Mouse (Mus musculus): ENCODE measurements around the gene Mast2.

Gene Mast2

GRCm38 (mm10) chr4:116371676-116372075, 92.3 kb downstream of the Mast2 start:
- Histone ChIP-seq H3K27me3 (ENCODE audit: control insufficient read depth, insufficient read depth, low read length, poor library complexity, severe bottlenecking) (no peaks in the 10 kb centered on the region), H3K36me3 (ENCODE audit: control insufficient read depth, insufficient read depth, low read length, poor library complexity, severe bottlenecking) (no peaks in the 10 kb centered on the region; the same call in 1 of the 2 replicates)
- no peak for DNase-seq (ENCODE audit: low read depth, low spot score)

DNA sequence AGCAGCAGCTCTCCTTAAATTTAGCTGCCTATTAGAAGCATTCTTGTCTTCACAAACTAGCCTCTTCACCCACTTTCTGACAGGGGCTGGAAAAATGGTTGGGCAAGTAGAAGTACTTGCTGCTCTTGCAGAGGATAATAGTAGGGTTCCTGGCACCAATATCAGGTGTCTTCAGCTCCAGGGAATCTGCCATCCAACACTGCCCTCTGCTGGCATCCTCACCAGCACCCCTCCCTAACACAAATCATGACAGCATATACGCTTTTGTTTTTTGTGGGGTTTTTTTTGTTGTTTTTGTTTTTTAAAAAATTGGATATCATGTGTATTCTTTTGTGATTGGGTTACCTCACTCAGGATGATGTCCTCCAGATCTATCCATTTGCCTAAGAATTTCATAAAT, 105.9 kb downstream of the Mast2 start:
- DNase-seq (ENCODE audit: low read depth, low spot score) = peak; percentile 66
- H3K36me3 ChIP-seq (ENCODE audit: control insufficient read depth, insufficient read depth, low read length, poor library complexity, severe bottlenecking) = no peaks in the 10 kb centered on the region

DNA sequence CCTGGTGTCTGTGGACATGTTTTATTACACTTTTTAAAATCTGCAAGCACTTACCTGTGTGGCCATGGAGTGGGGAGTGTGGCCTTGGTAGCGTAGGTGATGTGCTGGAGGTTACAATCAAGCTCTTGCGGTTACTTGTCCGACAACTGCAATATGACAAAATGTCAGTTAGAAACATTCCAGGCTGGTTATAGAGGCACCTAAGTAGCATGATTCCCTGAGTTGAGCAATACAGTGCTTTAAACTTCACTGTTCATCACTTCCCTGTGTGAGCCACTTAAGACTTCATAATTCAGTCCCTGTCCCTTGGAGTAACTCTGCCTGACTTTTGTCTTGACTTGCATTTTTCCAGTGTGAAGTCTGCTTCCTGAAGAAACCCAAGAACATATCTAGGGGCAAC, 111.1 kb downstream of the Mast2 start:
- Histone ChIP-seq H3K36me3 (ENCODE audit: control insufficient read depth, insufficient read depth, low read length, poor library complexity, severe bottlenecking) (no peaks in the 10 kb centered on the region), H3K27me3 (ENCODE audit: control insufficient read depth, insufficient read depth, low read length, poor library complexity, severe bottlenecking) (no peaks in the 10 kb centered on the region)
- no peak for DNase-seq (ENCODE audit: low read depth, low spot score)

More for the DNA sequence above, 105.9 kb downstream of the Mast2 start:
- no peaks in the 10 kb centered on the region for H3K27me3 ChIP-seq (ENCODE audit: control insufficient read depth, insufficient read depth, low read length, poor library complexity, severe bottlenecking)

GRCm38 (mm10) chr4:116352496-116352895, 111.5 kb downstream of the Mast2 start:
- no peak for DNase-seq (ENCODE audit: low read depth, low spot score)
- H3K27me3 ChIP-seq (ENCODE audit: control insufficient read depth, insufficient read depth, low read length, poor library complexity, severe bottlenecking) = no peaks in the 10 kb centered on the region
- no peaks in the 10 kb centered on the region for H3K36me3 ChIP-seq (ENCODE audit: control insufficient read depth, insufficient read depth, low read length, poor library complexity, severe bottlenecking)

GRCm38 (mm10) chr4:116342119-116342518, 121.9 kb downstream of the Mast2 start:
- peak; percentile 65 for DNase-seq (ENCODE audit: low read depth, low spot score)
- no peaks in the 10 kb centered on the region for H3K27me3 ChIP-seq (ENCODE audit: control insufficient read depth, insufficient read depth, low read length, poor library complexity, severe bottlenecking)
- H3K36me3 ChIP-seq (ENCODE audit: control insufficient read depth, insufficient read depth, low read length, poor library complexity, severe bottlenecking) = no peaks in the 10 kb centered on the region

DNA sequence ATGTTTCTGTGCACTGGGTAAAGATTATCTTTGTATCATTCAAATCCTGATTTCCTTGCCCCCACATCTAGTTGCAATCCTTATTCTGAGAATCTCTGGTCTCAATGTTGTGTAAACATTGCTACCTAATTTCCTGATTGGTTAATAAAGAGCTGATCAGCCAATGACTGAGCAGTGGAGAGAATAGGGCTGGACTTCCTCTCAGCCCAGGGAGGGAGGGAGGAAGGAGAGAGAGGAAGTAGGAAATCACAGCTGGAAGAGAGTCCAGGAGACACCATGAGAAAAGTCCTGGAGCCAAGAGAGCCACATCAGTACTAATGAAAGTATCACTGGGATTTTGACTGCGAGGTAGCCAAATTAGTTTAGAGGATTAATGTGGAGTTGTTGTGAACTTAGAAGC, 127.7 kb downstream of the Mast2 start:
- H3K27me3 ChIP-seq (ENCODE audit: control insufficient read depth, insufficient read depth, low read length, poor library complexity, severe bottlenecking) = no peaks in the 10 kb centered on the region
- H3K36me3 ChIP-seq (ENCODE audit: control insufficient read depth, insufficient read depth, low read length, poor library complexity, severe bottlenecking) = no peaks in the 10 kb centered on the region
- no peak for DNase-seq (ENCODE audit: low read depth, low spot score)

DNA sequence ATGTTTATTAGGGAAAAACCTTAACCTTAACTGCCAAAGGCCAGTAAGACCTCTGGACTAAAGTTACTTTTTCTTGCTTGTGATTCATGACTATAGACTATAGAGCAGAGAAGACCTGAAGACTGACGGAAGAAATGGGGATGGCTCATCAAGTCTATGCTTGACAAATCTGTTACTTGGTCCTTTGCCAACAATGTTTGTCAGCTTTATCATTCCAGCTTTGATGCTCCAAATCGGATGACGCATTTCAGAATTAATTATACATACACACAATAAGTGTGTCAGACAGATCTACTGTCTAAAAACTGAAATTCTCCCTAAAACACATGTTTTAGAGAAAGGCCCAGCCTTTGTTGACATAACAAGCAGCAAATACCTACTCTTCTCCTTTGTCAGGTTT, 134.7 kb downstream of the Mast2 start:
- Histone ChIP-seq H3K27me3 (ENCODE audit: control insufficient read depth, insufficient read depth, low read length, poor library complexity, severe bottlenecking) (no peaks in the 10 kb centered on the region), H3K36me3 (ENCODE audit: control insufficient read depth, insufficient read depth, low read length, poor library complexity, severe bottlenecking) (peaks cover 2% of the 10 kb centered on the region; the same call in 1 of the 2 replicates)
- no peak for DNase-seq (ENCODE audit: low read depth, low spot score)

DNA sequence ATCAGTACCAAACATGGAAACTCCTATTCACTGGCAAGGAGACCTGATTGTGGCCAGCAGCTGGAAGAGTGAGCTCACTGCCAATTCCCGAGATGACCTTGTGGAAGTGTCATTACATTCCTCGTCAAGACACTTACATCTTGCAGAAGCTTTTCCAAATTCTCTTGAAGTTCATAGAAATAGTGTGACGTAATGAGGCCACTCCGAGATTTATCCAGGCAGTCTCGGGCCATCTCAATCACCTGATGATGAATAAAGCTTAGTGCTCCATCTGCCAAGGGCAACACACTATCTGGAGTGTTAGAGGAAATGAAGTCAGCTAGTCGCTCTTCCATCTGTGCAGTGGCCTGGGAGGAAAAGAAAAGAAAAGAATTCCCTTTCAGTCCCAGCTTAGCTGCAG, 141.9 kb downstream of the Mast2 start:
- no peaks in the 10 kb centered on the region for H3K27me3 ChIP-seq (ENCODE audit: control insufficient read depth, insufficient read depth, low read length, poor library complexity, severe bottlenecking)
- DNase-seq (ENCODE audit: low read depth, low spot score) = no peak
- H3K36me3 ChIP-seq (ENCODE audit: control insufficient read depth, insufficient read depth, low read length, poor library complexity, severe bottlenecking) = peaks cover 2% of the 10 kb centered on the region; the same call in 1 of the 2 replicates

DNA sequence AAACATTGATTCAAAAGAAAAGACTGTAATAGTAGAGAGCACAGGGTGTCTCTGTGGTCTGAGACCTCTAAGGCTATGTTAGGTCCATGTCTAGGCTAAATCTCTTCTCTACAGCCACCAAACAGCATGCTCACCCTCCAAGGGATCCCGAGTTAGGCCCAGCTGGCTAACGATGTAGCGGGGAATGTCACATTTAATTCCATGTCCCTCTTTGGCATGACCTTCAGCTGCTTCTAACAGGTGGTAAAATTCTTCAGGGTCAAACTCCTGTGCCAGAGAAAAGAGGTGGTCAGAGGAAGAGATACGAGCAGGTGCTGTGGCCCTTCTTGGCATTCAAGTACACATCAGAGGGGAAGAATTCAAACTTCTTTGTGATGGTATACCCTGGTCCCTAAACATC, 146.4 kb downstream of the Mast2 start:
- DNase-seq (ENCODE audit: low read depth, low spot score) = no peak
- no peaks in the 10 kb centered on the region for H3K27me3 ChIP-seq (ENCODE audit: control insufficient read depth, insufficient read depth, low read length, poor library complexity, severe bottlenecking)
- H3K36me3 ChIP-seq (ENCODE audit: control insufficient read depth, insufficient read depth, low read length, poor library complexity, severe bottlenecking) = 0 out of 2 replicates have a peak, but pooled peaks cover 3% of the 10 kb centered on the region

- Histone ChIP-seq H3K36me3 (ENCODE audit: control insufficient read depth, insufficient read depth, low read length, poor library complexity, severe bottlenecking) (no peaks in the 10 kb centered on the region; the same call in 1 of the 2 replicates), H3K27me3 (ENCODE audit: control insufficient read depth, insufficient read depth, low read length, poor library complexity, severe bottlenecking) (no peaks in the 10 kb centered on the region)
- DNase-seq (ENCODE audit: low read depth, low spot score) = no peak
Observed at GRCm38 (mm10) chr4:116304551-116304950, 159.4 kb downstream of the Mast2 start.

DNA sequence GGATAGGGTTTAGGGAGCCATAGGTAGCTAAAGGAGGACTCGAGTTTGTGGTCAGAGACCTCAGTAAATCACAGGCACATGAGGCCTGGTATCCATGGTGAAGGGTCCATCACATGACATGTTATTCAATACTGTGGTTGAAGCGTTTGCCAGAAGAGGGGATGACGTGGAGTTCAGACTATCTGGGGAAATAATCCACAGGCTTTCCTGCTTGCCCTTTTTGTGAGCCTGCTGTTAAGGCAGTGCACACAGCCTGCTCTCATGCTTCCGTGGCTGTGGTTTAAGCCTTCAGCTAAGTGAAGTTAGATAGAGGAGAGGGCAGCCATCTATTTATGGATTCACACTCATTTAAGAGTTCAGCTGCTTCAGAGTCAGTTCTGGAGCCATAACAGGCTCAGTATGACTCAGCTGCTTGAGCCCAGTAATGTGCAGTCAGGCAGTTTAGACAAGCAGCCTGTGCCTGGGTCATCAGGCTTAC, 163.1 kb downstream of the Mast2 start:
- no peak for DNase-seq (ENCODE audit: low read depth, low spot score)
- Histone ChIP-seq H3K36me3 (ENCODE audit: control insufficient read depth, insufficient read depth, low read length, poor library complexity, severe bottlenecking) (no peaks in the 10 kb centered on the region), H3K27me3 (ENCODE audit: control insufficient read depth, insufficient read depth, low read length, poor library complexity, severe bottlenecking) (no peaks in the 10 kb centered on the region; the same call in 1 of the 2 replicates)

DNA sequence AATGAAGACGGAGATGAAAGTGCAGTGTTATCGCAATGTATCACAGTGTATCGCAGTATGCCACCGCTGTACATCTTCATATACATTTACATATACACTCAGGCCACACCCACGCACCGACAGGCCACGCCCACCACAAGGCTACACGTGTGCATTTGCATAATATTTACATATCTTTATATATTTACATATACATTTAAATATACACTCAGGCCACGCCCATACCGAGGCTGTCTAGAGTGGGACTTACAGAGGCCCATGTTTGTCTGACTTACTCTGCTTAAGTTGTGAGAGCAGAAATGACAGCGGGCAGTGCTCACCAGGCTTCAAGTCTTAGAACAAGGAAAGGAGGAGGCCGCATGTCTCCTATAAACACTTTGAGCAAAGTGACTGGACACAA, 170.7 kb downstream of the Mast2 start:
- no peaks in the 10 kb centered on the region for H3K36me3 ChIP-seq (ENCODE audit: control insufficient read depth, insufficient read depth, low read length, poor library complexity, severe bottlenecking)
- no peak for DNase-seq (ENCODE audit: low read depth, low spot score)
- no peaks in the 10 kb centered on the region; the same call in 1 of the 2 replicates for H3K27me3 ChIP-seq (ENCODE audit: control insufficient read depth, insufficient read depth, low read length, poor library complexity, severe bottlenecking)

- DNase-seq (ENCODE audit: low read depth, low spot score) = no peak
- no peaks in the 10 kb centered on the region; the same call in 1 of the 2 replicates for H3K27me3 ChIP-seq (ENCODE audit: control insufficient read depth, insufficient read depth, low read length, poor library complexity, severe bottlenecking)
- H3K36me3 ChIP-seq (ENCODE audit: control insufficient read depth, insufficient read depth, low read length, poor library complexity, severe bottlenecking) = no peaks in the 10 kb centered on the region
Observed at GRCm38 (mm10) chr4:116291561-116291960, 172.4 kb downstream of the Mast2 start.

- peak; percentile 31 for DNase-seq (ENCODE audit: low read depth, low spot score)
- no peaks in the 10 kb centered on the region for H3K36me3 ChIP-seq (ENCODE audit: control insufficient read depth, insufficient read depth, low read length, poor library complexity, severe bottlenecking)
Observed at GRCm38 (mm10) chr4:116282211-116282610, 181.8 kb downstream of the Mast2 start.

DNA sequence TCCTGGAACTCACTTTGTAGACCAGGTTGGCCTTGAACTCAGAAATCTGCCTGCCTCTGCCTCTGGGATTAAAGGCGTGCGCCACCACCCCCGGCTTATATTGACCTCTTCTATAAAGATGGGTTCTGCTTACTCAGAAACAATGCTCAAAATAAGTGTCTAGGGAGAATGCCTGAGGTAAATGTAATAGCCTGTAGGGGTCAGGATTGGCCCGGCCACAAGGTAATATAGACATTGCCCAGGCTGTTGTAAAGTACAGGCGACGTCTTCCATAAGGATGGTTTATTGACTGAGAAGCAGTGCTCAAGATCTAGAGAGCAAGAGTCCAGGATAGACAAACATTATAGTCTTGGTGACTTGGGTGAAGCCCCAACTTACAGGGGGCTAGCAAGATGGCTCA, 195.8 kb downstream of the Mast2 start:
- no peaks in the 10 kb centered on the region for H3K36me3 ChIP-seq (ENCODE audit: control insufficient read depth, insufficient read depth, low read length, poor library complexity, severe bottlenecking)
- H3K27me3 ChIP-seq (ENCODE audit: control insufficient read depth, insufficient read depth, low read length, poor library complexity, severe bottlenecking) = no peaks in the 10 kb centered on the region
- no peak for DNase-seq (ENCODE audit: low read depth, low spot score)

More at GRCm38 (mm10) chr4:116282211-116282610, 181.8 kb downstream of the Mast2 start:
- no peaks in the 10 kb centered on the region for H3K27me3 ChIP-seq (ENCODE audit: control insufficient read depth, insufficient read depth, low read length, poor library complexity, severe bottlenecking)

Data from splenic B cell, adult 2 months (primary cell).